Mouse (Mus musculus) MEL (cell line): ENCODE measurements around the gene Fam178b.

Source experiments
- CHD2 ChIP-seq: IDR thresholded peaks from 2 replicates; pipeline ENCODE4 v1.6.1; 2011; ENCODE audit warnings: low read length, improper control_type of control experiment
- CTCF ChIP-seq, 3 experiments: IDR thresholded peaks in 2 of 3; conservative IDR thresholded peaks in 1 of 3; 2 replicates each; pipeline ENCODE4 v1.5.1; 2011 to 2012; ENCODE audit warnings: low read length in 3 of 3, low read depth in 2 of 3, mild to moderate bottlenecking in 2 of 3, improper control_type of control experiment in 1 of 3, inconsistent platforms in 1 of 3, mixed read lengths in 1 of 3, moderate library complexity in 1 of 3; ENCODE audit not compliant: control insufficient read depth in 1 of 3, insufficient read depth in 1 of 3, poor library complexity in 1 of 3, severe bottlenecking in 1 of 3
- MXI1 ChIP-seq: IDR thresholded peaks from 2 replicates; pipeline ENCODE4 v1.6.1; 2011; ENCODE audit warnings: mild to moderate bottlenecking, low read depth, low read length, improper control_type of control experiment
- MYB ChIP-seq: IDR thresholded peaks from 2 replicates; pipeline ENCODE4 v1.6.1; 2011; ENCODE audit warnings: mild to moderate bottlenecking, low read depth, low read length, improper control_type of control experiment
- POLR2A ChIP-seq, 2 experiments: IDR thresholded peaks; 2 replicates each; pipeline ENCODE4 v1.6.1; 2011 to 2012; ENCODE audit warnings: low read length in 2 of 2, mild to moderate bottlenecking in 2 of 2, control low read depth in 1 of 2, improper control_type of control experiment in 1 of 2, low read depth in 1 of 2, moderate library complexity in 1 of 2; ENCODE audit not compliant: control insufficient read depth in 1 of 2, insufficient read depth in 1 of 2, poor library complexity in 1 of 2

GRCm38 (mm10) chr1:36593099-36593498 lies 89.9 kb downstream of the Fam178b start:
- TF ChIP-seq CTCF (IDR thresholded peaks at IDR 0.05 in 2 of 3, conservative IDR thresholded peaks at IDR 0.05 in 1 of 3; ENCODE audit: control insufficient read depth in 1 of 3, insufficient read depth in 1 of 3, low read depth in 2 of 3, low read length in 3 of 3, poor library complexity in 1 of 3, severe bottlenecking in 1 of 3) (no peak), CHD2 (no peak), MYB (no peak), MXI1 (no peak), POLR2A (IDR thresholded peaks at IDR 0.05; ENCODE audit: control insufficient read depth in 1 of 2, insufficient read depth in 1 of 2, low read depth in 1 of 2, low read length in 2 of 2, poor library complexity in 1 of 2) (no peak)
